Mouse (Mus musculus): ENCODE measurements around the gene F2rl2. TPM values are rescaled to one million over a fixed set of nuclear protein-coding genes. Genes with fewer than 3 reads are reported as not detected.

Gene F2rl2
- polyA plus RNA-seq, 1 experiment from 2014 or later, result 0.71 TPM

- 91% methylated on average over 5 of the region's 5 CpGs for WGBS
- no peaks in the 10 kb centered on the region for H3K27me3 ChIP-seq
- H3K4me2 ChIP-seq (replicated peaks), result no peak overlapping the region
- no peak overlapping the region for H3K27ac ChIP-seq
- H3K36me3 ChIP-seq, result 0 out of 2 replicates have a peak, but pooled peaks cover 11% of the 10 kb centered on the region
- H3K9ac ChIP-seq (replicated peaks), result no peak overlapping the region
- H3K4me1 ChIP-seq (replicated peaks), result no peaks in the 10 kb centered on the region
- no peak for ATAC-seq
- no peak overlapping the region for H3K4me3 ChIP-seq (replicated peaks)
- H3K9me3 ChIP-seq, result no peaks in the 10 kb centered on the region
These were observed 26.1 kb upstream of the F2rl2 start for GRCm38 (mm10) chr13:95670534-95670933.

GRCm38 (mm10) chr13:95671108-95671897, 25.4 kb upstream of the F2rl2 start:
- Histone ChIP-seq H3K4me3 (replicated peaks) (no peak overlapping the region), H3K9ac (replicated peaks) (no peak overlapping the region), H3K36me3 (0 out of 2 replicates have a peak, but pooled peaks cover 9% of the 10 kb centered on the region), H3K4me1 (replicated peaks) (no peaks in the 10 kb centered on the region), H3K27me3 (no peaks in the 10 kb centered on the region), H3K27ac (no peak overlapping the region), H3K4me2 (replicated peaks) (no peak overlapping the region), H3K9me3 (no peaks in the 10 kb centered on the region)
- 86% methylated on average over 9 of the region's 9 CpGs for WGBS
- ATAC-seq, result no peak

GRCm38 (mm10) chr13:95672372-95672771, 24.3 kb upstream of the F2rl2 start:
- WGBS, result 95% methylated on average over 7 of the region's 7 CpGs
- H3K4me1 ChIP-seq (replicated peaks), result no peaks in the 10 kb centered on the region
- H3K9me3 ChIP-seq, result no peaks in the 10 kb centered on the region
- no peak overlapping the region for H3K9ac ChIP-seq (replicated peaks)
- no peaks in the 10 kb centered on the region for H3K27me3 ChIP-seq
- H3K4me3 ChIP-seq (replicated peaks), result no peak overlapping the region
- no peak overlapping the region for H3K4me2 ChIP-seq (replicated peaks)
- H3K36me3 ChIP-seq, result 0 out of 2 replicates have a peak, but pooled peaks cover 9% of the 10 kb centered on the region
- no peak for ATAC-seq
- no peak overlapping the region for H3K27ac ChIP-seq

- Histone ChIP-seq H3K4me2 (replicated peaks) (no peak overlapping the region), H3K4me3 (replicated peaks) (no peak overlapping the region), H3K4me1 (replicated peaks) (no peaks in the 10 kb centered on the region), H3K9ac (replicated peaks) (no peak overlapping the region), H3K27ac (no peak overlapping the region), H3K27me3 (no peaks in the 10 kb centered on the region), H3K9me3 (no peaks in the 10 kb centered on the region), H3K36me3 (peaks cover 13% of the 10 kb centered on the region; the same call in 1 of the 2 replicates)
- WGBS, result 92% methylated on average over 5 of the region's 5 CpGs
- no peak for ATAC-seq
These were observed 17.6 kb upstream of the F2rl2 start for GRCm38 (mm10) chr13:95679078-95679477.

GRCm38 (mm10) chr13:95679491-95679941, 17.1 kb upstream of the F2rl2 start:
- no peak for ATAC-seq
- Histone ChIP-seq H3K4me1 (replicated peaks) (no peaks in the 10 kb centered on the region), H3K36me3 (peaks cover 13% of the 10 kb centered on the region; the same call in 1 of the 2 replicates)

GRCm38 (mm10) chr13:95684656-95685244, 11.9 kb upstream of the F2rl2 start:
- H3K9me3 ChIP-seq, result no peaks in the 10 kb centered on the region
- no peak overlapping the region for H3K9ac ChIP-seq (replicated peaks)
- no peak overlapping the region for H3K4me3 ChIP-seq (replicated peaks)
- H3K4me2 ChIP-seq (replicated peaks), result no peak overlapping the region
- no peak overlapping the region for H3K27ac ChIP-seq
- WGBS, result 95% methylated on average over 9 of the region's 9 CpGs
- ATAC-seq, result no peak
- H3K27me3 ChIP-seq, result no peaks in the 10 kb centered on the region
- H3K36me3 ChIP-seq, result peaks cover 16% of the 10 kb centered on the region; the same call in 1 of the 2 replicates
- no peaks in the 10 kb centered on the region for H3K4me1 ChIP-seq (replicated peaks)

More at GRCm38 (mm10) chr13:95679491-95679941, 17.1 kb upstream of the F2rl2 start:
- Histone ChIP-seq H3K27ac (no peak overlapping the region), H3K9me3 (no peaks in the 10 kb centered on the region), H3K27me3 (no peaks in the 10 kb centered on the region), H3K4me3 (replicated peaks) (no peak overlapping the region), H3K9ac (replicated peaks) (no peak overlapping the region), H3K4me2 (replicated peaks) (no peak overlapping the region)
- WGBS, result 90% methylated on average over 4 of the region's 4 CpGs

- WGBS, result 87% methylated on average over 5 of the region's 5 CpGs
- no peak overlapping the region for H3K27ac ChIP-seq
- no peak for ATAC-seq
These were observed 10.9 kb upstream of the F2rl2 start for GRCm38 (mm10) chr13:95685736-95686135.

GRCm38 (mm10) chr13:95688576-95688975, 8.1 kb upstream of the F2rl2 start:
- H3K4me1 ChIP-seq (replicated peaks), result no peaks in the 10 kb centered on the region
- no peaks in the 10 kb centered on the region for H3K9me3 ChIP-seq
- H3K4me2 ChIP-seq (replicated peaks), result no peak overlapping the region
- H3K9ac ChIP-seq (replicated peaks), result no peak overlapping the region
- WGBS, result 83% methylated on average over 1 of the region's 1 CpGs
- no peak overlapping the region for H3K4me3 ChIP-seq (replicated peaks)
- H3K27ac ChIP-seq, result no peak overlapping the region
- no peaks in the 10 kb centered on the region for H3K27me3 ChIP-seq
- H3K36me3 ChIP-seq, result 0 out of 2 replicates have a peak, but pooled peaks cover 3% of the 10 kb centered on the region
- ATAC-seq, result no peak

More at GRCm38 (mm10) chr13:95685736-95686135, 10.9 kb upstream of the F2rl2 start:
- no peak overlapping the region for H3K9ac ChIP-seq (replicated peaks)
- no peaks in the 10 kb centered on the region for H3K4me1 ChIP-seq (replicated peaks)
- H3K4me3 ChIP-seq (replicated peaks), result no peak overlapping the region
- no peaks in the 10 kb centered on the region for H3K9me3 ChIP-seq
- no peaks in the 10 kb centered on the region for H3K27me3 ChIP-seq
- peaks cover 16% of the 10 kb centered on the region; the same call in 1 of the 2 replicates for H3K36me3 ChIP-seq
- H3K4me2 ChIP-seq (replicated peaks), result no peak overlapping the region

- Histone ChIP-seq H3K4me3 (replicated peaks) (no peak overlapping the region), H3K4me1 (replicated peaks) (peaks cover 4% of the 10 kb centered on the region; the same call in 1 of the 2 replicates), H3K27me3 (no peaks in the 10 kb centered on the region), H3K4me2 (replicated peaks) (no peak overlapping the region), H3K9ac (replicated peaks) (no peak overlapping the region), H3K36me3 (no peaks in the 10 kb centered on the region), H3K27ac (no peak overlapping the region), H3K9me3 (no peaks in the 10 kb centered on the region)
- no peak for ATAC-seq
- 90% methylated on average over 8 of the region's 8 CpGs for WGBS
These were observed 4.5 kb upstream of the F2rl2 start for GRCm38 (mm10) chr13:95692201-95692600.

GRCm38 (mm10) chr13:95696120-95696653, 466 bp upstream of the F2rl2 start:
- 87% methylated on average over 9 of the region's 9 CpGs for WGBS
- H3K27ac ChIP-seq, result no peak overlapping the region

GRCm38 (mm10) chr13:95697874-95698273, 1.2 kb downstream of the F2rl2 start:
- H3K9me3 ChIP-seq, result no peaks in the 10 kb centered on the region
- no peak overlapping the region for H3K4me3 ChIP-seq (replicated peaks)
- no peak overlapping the region for H3K9ac ChIP-seq (replicated peaks)
- H3K27me3 ChIP-seq, result no peaks in the 10 kb centered on the region
- H3K36me3 ChIP-seq, result no peaks in the 10 kb centered on the region
- 51% methylated on average over 6 of the region's 6 CpGs for WGBS
- H3K4me1 ChIP-seq (replicated peaks), result peaks cover 4% of the 10 kb centered on the region; the same call in 1 of the 2 replicates
- no peak for ATAC-seq
- H3K27ac ChIP-seq, result no peak overlapping the region
- no peak overlapping the region for H3K4me2 ChIP-seq (replicated peaks)

More at GRCm38 (mm10) chr13:95696120-95696653, 466 bp upstream of the F2rl2 start:
- peak; percentile 40; the same call in 1 of the 2 replicates for ATAC-seq
- Histone ChIP-seq H3K4me2 (replicated peaks) (no peak overlapping the region), H3K4me1 (replicated peaks) (peaks cover 4% of the 10 kb centered on the region; the same call in 1 of the 2 replicates), H3K9ac (replicated peaks) (no peak overlapping the region), H3K27me3 (no peaks in the 10 kb centered on the region), H3K4me3 (replicated peaks) (no peak overlapping the region), H3K9me3 (no peaks in the 10 kb centered on the region), H3K36me3 (no peaks in the 10 kb centered on the region)

- H3K4me2 ChIP-seq (replicated peaks), result no peak overlapping the region
- no peak overlapping the region for H3K27ac ChIP-seq
- no peaks in the 10 kb centered on the region for H3K4me1 ChIP-seq (replicated peaks)
- no peak for ATAC-seq
- WGBS, result 84% methylated on average over 5 of the region's 5 CpGs
- H3K4me3 ChIP-seq (replicated peaks), result no peak overlapping the region
- no peaks in the 10 kb centered on the region for H3K27me3 ChIP-seq
- peaks cover 11% of the 10 kb centered on the region; the same call in 1 of the 2 replicates for H3K36me3 ChIP-seq
- H3K9me3 ChIP-seq, result no peaks in the 10 kb centered on the region
- H3K9ac ChIP-seq (replicated peaks), result no peak overlapping the region
These were observed 6.7 kb downstream of the F2rl2 start for GRCm38 (mm10) chr13:95703376-95703775.

Data from midbrain, embryonic 13.5 days (tissue).